Mouse (Mus musculus) urinary bladder, adult 2 months (tissue): ENCODE measurements around the gene Sh2d5. TPM values are rescaled to one million over a fixed set of nuclear protein-coding genes. Genes with fewer than 3 reads are reported as not detected.

Experiments used
- polyA plus RNA-seq: library from polyadenylated mRNA; depleted of rRNA; stranded (reverse); fragments of >200 nt; gene quantifications from 2 replicates; pipeline ENCODE4 v1.2.3, GENCODE M21; 2012; rRNA removed

The Sh2d5 gene
- polyA plus RNA-seq, 1 experiment: 0.51 TPM

Other genes starting within 250 kb of the Sh2d5 start
- gene Hp1bp3, start 34.1 kb upstream of the Sh2d5 start, polyA plus RNA-seq: 138 and 142 TPM in 2 replicates
- gene Kif17, start within 50 bp of the Sh2d5 start, polyA plus RNA-seq: 0.52 and 0.72 TPM in 2 replicates
- 133 and 138 TPM in 2 replicates for gene Ddost, start 54.3 kb downstream of the Sh2d5 start, polyA plus RNA-seq
- 92.3 and 122 TPM in 2 replicates for gene Pink1, start 75.9 kb downstream of the Sh2d5 start, polyA plus RNA-seq
- gene Cda, start 117.6 kb downstream of the Sh2d5 start, polyA plus RNA-seq: 3.3 and 4.1 TPM in 2 replicates
- 0.04 TPM in 1 of 2 replicates, not detected in the other for gene Fam43b, start 146.1 kb downstream of the Sh2d5 start, polyA plus RNA-seq
- gene Mul1, start 184.3 kb downstream of the Sh2d5 start, polyA plus RNA-seq: 12.9 and 17.8 TPM in 2 replicates
- gene Camk2n1, start 203.9 kb downstream of the Sh2d5 start, polyA plus RNA-seq: 20.1 and 23.5 TPM in 2 replicates